Mouse (Mus musculus): ENCODE measurements at regions not wholly inside any gene's neighbourhood (a gene's known extent, or its start where the extent isn't known, plus 50 kb on each side); places are given as distances from the start of the nearest gene placed in this dataset.

DNA sequence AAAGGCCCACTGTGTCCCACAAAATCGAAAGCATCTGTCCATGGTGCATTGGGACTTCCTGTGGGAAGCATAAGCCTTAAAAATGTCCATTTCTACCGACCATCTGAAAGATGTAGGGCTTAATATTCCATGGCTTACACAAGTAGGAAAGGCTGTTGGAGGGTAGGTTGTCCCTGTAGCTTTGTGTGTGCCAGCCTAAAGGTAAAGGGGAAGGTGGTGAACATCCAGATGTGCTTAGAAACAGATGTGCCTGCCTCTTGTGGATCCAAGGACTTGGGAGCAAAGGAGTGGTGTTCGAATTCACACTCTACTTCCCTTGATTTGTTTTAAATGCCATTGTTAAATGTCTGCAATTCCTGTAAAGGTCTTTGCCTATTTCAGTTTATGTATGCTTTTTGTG is 265.9 kb upstream of the Lyplal1 start:
- H3K27me3 ChIP-seq (ENCODE audit: control insufficient read depth, insufficient read depth, low read length): no peaks in the 10 kb centered on the region
- no peak for DNase-seq
- no peaks in the 10 kb centered on the region for H3K4me1 ChIP-seq (ENCODE audit: control insufficient read depth, insufficient read depth, low read length)
- 94% methylated on average over 3 of the region's 3 CpGs for WGBS
- no peak overlapping the region for H3K27ac ChIP-seq (ENCODE audit: insufficient read depth, low read length)
- no peak for TF ChIP-seq POLR2A (IDR thresholded peaks at IDR 0.05; ENCODE audit: borderline replicate concordance, insufficient read depth, low read length)
- TF ChIP-seq CTCF (IDR thresholded peaks at IDR 0.05; ENCODE audit: borderline replicate concordance, insufficient read depth, low read depth, low read length): no peak
- H3K4me3 ChIP-seq (replicated peaks; ENCODE audit: insufficient read depth, low read depth, low read length): no peak overlapping the region

- Histone ChIP-seq H3K4me1 (ENCODE audit: control insufficient read depth, insufficient read depth, low read length) (no peaks in the 10 kb centered on the region), H3K27me3 (ENCODE audit: control insufficient read depth, insufficient read depth, low read length) (no peaks in the 10 kb centered on the region), H3K27ac (ENCODE audit: insufficient read depth, low read length) (no peak overlapping the region), H3K4me3 (replicated peaks; ENCODE audit: insufficient read depth, low read depth, low read length) (no peak overlapping the region)
- 53% methylated on average over 10 of the region's 10 CpGs for WGBS
- no peak for TF ChIP-seq POLR2A (IDR thresholded peaks at IDR 0.05; ENCODE audit: borderline replicate concordance, insufficient read depth, low read length)
- no peak for TF ChIP-seq CTCF (IDR thresholded peaks at IDR 0.05; ENCODE audit: borderline replicate concordance, insufficient read depth, low read depth, low read length)
- DNase-seq: no peak
Measured at GRCm38 (mm10) chr1:186379938-186380847, 263.1 kb upstream of the Lyplal1 start.

DNA sequence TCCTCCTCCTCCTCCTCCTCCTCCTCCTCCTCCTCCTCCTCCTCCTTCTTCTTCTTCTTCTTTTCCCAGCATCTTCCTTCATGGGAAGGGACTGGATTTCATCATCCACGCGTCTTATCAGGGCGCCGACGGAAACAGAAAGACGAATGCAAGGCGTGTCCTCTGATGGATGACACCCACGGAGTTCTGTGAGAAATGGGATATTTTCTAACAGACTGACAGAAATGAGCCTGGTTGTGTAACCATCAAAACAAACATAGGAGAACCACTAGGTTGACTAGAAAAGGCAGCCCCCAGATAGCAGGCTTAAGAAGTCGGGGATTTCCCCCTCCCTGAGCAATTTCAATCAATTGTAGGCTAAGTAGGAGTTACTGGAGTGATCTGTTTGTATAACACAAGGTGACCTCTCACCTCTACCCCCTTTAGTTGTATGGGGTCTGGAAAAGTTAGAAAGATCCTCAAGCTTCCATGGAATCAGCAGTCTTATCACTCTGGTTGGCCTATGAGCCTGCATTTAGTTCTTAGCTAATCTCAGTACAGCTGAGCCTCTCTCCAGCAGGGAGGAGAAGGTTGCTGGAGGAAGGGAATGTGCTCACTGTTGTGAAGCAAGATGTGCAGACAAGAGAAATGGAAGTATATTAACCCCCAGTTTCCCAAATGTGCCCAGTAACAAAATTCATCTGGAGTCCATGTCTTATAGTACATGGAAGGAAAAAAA is 260.0 kb upstream of the Lyplal1 start:
- no peaks in the 10 kb centered on the region for H3K4me1 ChIP-seq (ENCODE audit: control insufficient read depth, insufficient read depth, low read length)
- H3K27ac ChIP-seq (ENCODE audit: insufficient read depth, low read length): no peak overlapping the region
- no peak for TF ChIP-seq CTCF (IDR thresholded peaks at IDR 0.05; ENCODE audit: borderline replicate concordance, insufficient read depth, low read depth, low read length)
- TF ChIP-seq POLR2A (IDR thresholded peaks at IDR 0.05; ENCODE audit: borderline replicate concordance, insufficient read depth, low read length): no peak
- H3K27me3 ChIP-seq (ENCODE audit: control insufficient read depth, insufficient read depth, low read length): no peaks in the 10 kb centered on the region
- DNase-seq: no peak
- WGBS: 88% methylated on average over 9 of the region's 9 CpGs
- H3K4me3 ChIP-seq (replicated peaks; ENCODE audit: insufficient read depth, low read depth, low read length): no peak overlapping the region

DNA sequence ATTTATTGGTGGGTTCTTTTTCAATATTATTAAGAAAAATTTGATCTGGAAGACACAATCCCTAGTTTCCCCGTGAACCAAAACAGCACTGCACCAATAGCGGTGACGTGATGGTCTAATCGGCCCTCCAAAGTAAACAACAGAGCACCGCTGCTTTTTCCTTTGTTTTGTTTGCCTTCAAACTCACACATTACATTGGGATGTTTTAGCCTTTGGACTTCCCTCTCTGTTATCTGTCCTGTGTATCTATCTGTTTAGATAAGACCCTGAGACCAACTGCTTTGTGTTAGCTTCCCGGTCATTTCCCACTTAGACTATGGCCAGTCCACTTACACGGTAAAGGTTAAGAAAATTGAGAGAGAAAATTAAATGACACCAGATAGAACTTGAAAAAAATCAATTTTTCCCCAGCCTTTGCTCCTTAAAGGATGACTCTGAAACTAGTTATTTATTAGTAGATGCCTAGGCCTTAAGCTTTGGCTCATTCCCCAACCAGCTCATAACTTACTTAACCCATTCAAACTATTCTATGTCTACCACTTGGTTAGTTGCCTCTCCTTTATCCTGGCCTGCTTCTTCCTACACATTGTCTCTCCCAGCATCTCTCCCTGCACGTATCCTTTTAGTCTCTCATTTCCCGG is 257.0 kb upstream of the Lyplal1 start:
- TF ChIP-seq POLR2A (IDR thresholded peaks at IDR 0.05; ENCODE audit: borderline replicate concordance, insufficient read depth, low read length) (no peak), CTCF (IDR thresholded peaks at IDR 0.05; ENCODE audit: borderline replicate concordance, insufficient read depth, low read depth, low read length) (no peak)
- DNase-seq: no peak

GRCm38 (mm10) chr1:186373386-186373785 is 256.3 kb upstream of the Lyplal1 start:
- H3K27me3 ChIP-seq (ENCODE audit: control insufficient read depth, insufficient read depth, low read length): no peaks in the 10 kb centered on the region
- H3K4me3 ChIP-seq (replicated peaks; ENCODE audit: insufficient read depth, low read depth, low read length): no peak overlapping the region
- H3K27ac ChIP-seq (ENCODE audit: insufficient read depth, low read length): no peak overlapping the region
- 63% methylated on average over 4 of the region's 4 CpGs for WGBS
- TF ChIP-seq POLR2A (IDR thresholded peaks at IDR 0.05; ENCODE audit: borderline replicate concordance, insufficient read depth, low read length) (no peak), CTCF (IDR thresholded peaks at IDR 0.05; ENCODE audit: borderline replicate concordance, insufficient read depth, low read depth, low read length) (no peak)
- no peaks in the 10 kb centered on the region for H3K4me1 ChIP-seq (ENCODE audit: control insufficient read depth, insufficient read depth, low read length)
- no peak for DNase-seq

More for the DNA sequence above, 257.0 kb upstream of the Lyplal1 start:
- 92% methylated on average over 9 of the region's 9 CpGs for WGBS
- Histone ChIP-seq H3K4me1 (ENCODE audit: control insufficient read depth, insufficient read depth, low read length) (no peaks in the 10 kb centered on the region), H3K4me3 (replicated peaks; ENCODE audit: insufficient read depth, low read depth, low read length) (no peak overlapping the region), H3K27ac (ENCODE audit: insufficient read depth, low read length) (no peak overlapping the region), H3K27me3 (ENCODE audit: control insufficient read depth, insufficient read depth, low read length) (no peaks in the 10 kb centered on the region)

- TF ChIP-seq POLR2A (IDR thresholded peaks at IDR 0.05; ENCODE audit: borderline replicate concordance, insufficient read depth, low read length) (no peak), CTCF (IDR thresholded peaks at IDR 0.05; ENCODE audit: borderline replicate concordance, insufficient read depth, low read depth, low read length) (no peak)
- DNase-seq: no peak
- Histone ChIP-seq H3K27ac (ENCODE audit: insufficient read depth, low read length) (no peak overlapping the region), H3K4me1 (ENCODE audit: control insufficient read depth, insufficient read depth, low read length) (no peaks in the 10 kb centered on the region), H3K27me3 (ENCODE audit: control insufficient read depth, insufficient read depth, low read length) (no peaks in the 10 kb centered on the region), H3K4me3 (replicated peaks; ENCODE audit: insufficient read depth, low read depth, low read length) (no peak overlapping the region)
- 97% methylated on average over 2 of the region's 2 CpGs for WGBS
Measured at GRCm38 (mm10) chr1:186372770-186373353, 255.8 kb upstream of the Lyplal1 start.

DNA sequence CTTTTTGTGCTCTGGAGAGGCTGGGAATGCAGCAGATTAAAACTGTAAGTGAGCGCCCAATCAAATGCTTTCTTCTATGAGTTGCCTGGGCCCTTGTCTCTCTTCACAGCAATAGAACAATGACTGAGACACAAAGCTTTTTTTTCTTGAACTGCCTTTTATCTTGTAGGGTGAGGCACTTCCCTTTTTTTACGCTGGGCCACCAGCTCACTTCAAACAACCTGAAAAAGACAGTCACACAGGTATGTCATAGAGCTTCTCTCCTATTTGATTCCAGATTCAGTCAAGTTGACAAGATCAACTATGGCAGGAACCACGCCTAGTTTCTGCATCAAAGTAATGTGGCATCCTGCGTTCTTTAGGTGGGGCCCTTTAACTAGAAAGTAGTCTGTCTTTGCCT is 246.2 kb upstream of the Lyplal1 start:
- Histone ChIP-seq H3K4me3 (replicated peaks; ENCODE audit: insufficient read depth, low read depth, low read length) (no peak overlapping the region), H3K27me3 (ENCODE audit: control insufficient read depth, insufficient read depth, low read length) (no peaks in the 10 kb centered on the region), H3K4me1 (ENCODE audit: control insufficient read depth, insufficient read depth, low read length) (no peaks in the 10 kb centered on the region), H3K27ac (ENCODE audit: insufficient read depth, low read length) (no peak overlapping the region)
- TF ChIP-seq CTCF (IDR thresholded peaks at IDR 0.05; ENCODE audit: borderline replicate concordance, insufficient read depth, low read depth, low read length): no peak
- TF ChIP-seq POLR2A (IDR thresholded peaks at IDR 0.05; ENCODE audit: borderline replicate concordance, insufficient read depth, low read length): no peak
- no peak for DNase-seq
- WGBS: 88% methylated on average over 4 of the region's 4 CpGs

Measured in cerebellum, adult 2 months (tissue).